Mouse (Mus musculus): ENCODE measurements at regions not wholly inside any gene's neighbourhood (a gene's known extent, or its start where the extent isn't known, plus 50 kb on each side); places are given as distances from the start of the nearest gene placed in this dataset.

GRCm38 (mm10) chr1:52388836-52389235 lies 111.6 kb downstream of the Nab1 start:
- TF ChIP-seq GATA1 (IDR thresholded peaks at IDR 0.05; ENCODE audit: borderline replicate concordance, low read length) (no peak), FLI1 (IDR thresholded peaks at IDR 0.05; ENCODE audit: low read length) (no peak)
